Mouse (Mus musculus): ENCODE data around the gene Lrrfip1.

Lrrfip1 gene

GRCm38 (mm10) chr1:90998268-90998890 lies at the start of gene Lrrfip1:
Gene Lrrfip1 (plus strand): TSS chr1:90998737.
- in situ Hi-C loops (cut with MseI, MboI): no loop called here

- in situ Hi-C loops (cut with MseI, MboI): no loop called here
These were observed 49.2 kb upstream of the Lrrfip1 start for GRCm38 (mm10) chr1:90949309-90949708.

GRCm38 (mm10) chr1:90951670-90952069 lies 46.9 kb upstream of the Lrrfip1 start:
- in situ Hi-C loops (cut with MseI, MboI): loop anchor here in 1 of 2 experiments (10.0 kb wide), 1 partner anchor 47 kb away; no protein-coding TSS in a partner anchor

GRCm38 (mm10) chr1:90952808-90953207 lies 45.7 kb upstream of the Lrrfip1 start, which contains the start of gene Prlh:
Gene Prlh (plus strand): TSS chr1:90953108.
- in situ Hi-C loops (cut with MseI, MboI): loop anchor here in 1 of 2 experiments (10.0 kb wide), 1 partner anchor 48 kb away; no protein-coding TSS in a partner anchor

- in situ Hi-C loops (cut with MseI, MboI): loop anchor here in 1 of 2 experiments (10.0 kb wide), 1 partner anchor 49 kb away; no protein-coding TSS in a partner anchor
These were observed 44.8 kb upstream of the Lrrfip1 start for GRCm38 (mm10) chr1:90953688-90954087.

GRCm38 (mm10) chr1:90956245-90957096 lies 42.1 kb upstream of the Lrrfip1 start:
- in situ Hi-C loops (cut with MseI, MboI): loop anchor here in 1 of 2 experiments (5.0 to 10.0 kb wide), 2 partner anchors 52 to 309 kb away; no protein-coding TSS in a partner anchor

- in situ Hi-C loops (cut with MseI, MboI): no loop called here
These were observed 36.0 kb upstream of the Lrrfip1 start for GRCm38 (mm10) chr1:90962526-90962925.

- in situ Hi-C loops (cut with MseI, MboI): no loop called here
These were observed 35.5 kb upstream of the Lrrfip1 start for GRCm38 (mm10) chr1:90962994-90963393.

- in situ Hi-C loops (cut with MseI, MboI): loop anchor here in 1 of 2 experiments (5.0 kb wide), 2 partner anchors 50 to 135 kb away; no protein-coding TSS in a partner anchor
These were observed 31.0 kb upstream of the Lrrfip1 start for GRCm38 (mm10) chr1:90967583-90967982.

- in situ Hi-C loops (cut with MseI, MboI): loop anchor here in 1 of 2 experiments (5.0 kb wide), 2 partner anchors 49 to 134 kb away; no protein-coding TSS in a partner anchor
These were observed 29.9 kb upstream of the Lrrfip1 start for GRCm38 (mm10) chr1:90968649-90969048.

GRCm38 (mm10) chr1:90969347-90969784 lies 29.2 kb upstream of the Lrrfip1 start, which contains the start of gene Rab17:
Gene Rab17 (minus strand): TSS chr1:90969661.
- in situ Hi-C loops (cut with MseI, MboI): loop anchor here in 1 of 2 experiments (5.0 kb wide), 2 partner anchors 48 to 133 kb away; no protein-coding TSS in a partner anchor

- in situ Hi-C loops (cut with MseI, MboI): loop anchor here (5.0 to 10.0 kb wide), 3 partner anchors 47 to 132 kb away; no protein-coding TSS in a partner anchor
These were observed 28.6 kb upstream of the Lrrfip1 start for GRCm38 (mm10) chr1:90969881-90970390.

GRCm38 (mm10) chr1:90972911-90973573 lies 25.5 kb upstream of the Lrrfip1 start:
- in situ Hi-C loops (cut with MseI, MboI): loop anchor here in 1 of 2 experiments (10.0 kb wide), 1 partner anchor 122 kb away; no protein-coding TSS in a partner anchor

- in situ Hi-C loops (cut with MseI, MboI): loop anchor here in 1 of 2 experiments (10.0 kb wide), 1 partner anchor 121 kb away; no protein-coding TSS in a partner anchor
These were observed 25.0 kb upstream of the Lrrfip1 start for GRCm38 (mm10) chr1:90973574-90973911.

GRCm38 (mm10) chr1:90974906-90975649 lies 23.5 kb upstream of the Lrrfip1 start:
- in situ Hi-C loops (cut with MseI, MboI): loop anchor here in 1 of 2 experiments (10.0 kb wide), 1 partner anchor 120 kb away; no protein-coding TSS in a partner anchor

- in situ Hi-C loops (cut with MseI, MboI): loop anchor here in 1 of 2 experiments (10.0 kb wide), 1 partner anchor 119 kb away; no protein-coding TSS in a partner anchor
These were observed 22.6 kb upstream of the Lrrfip1 start for GRCm38 (mm10) chr1:90975960-90976359.

- in situ Hi-C loops (cut with MseI, MboI): no loop called here
These were observed 17.8 kb upstream of the Lrrfip1 start for GRCm38 (mm10) chr1:90980638-90981330.

- in situ Hi-C loops (cut with MseI, MboI): no loop called here
These were observed 17.2 kb upstream of the Lrrfip1 start for GRCm38 (mm10) chr1:90981346-90981745.

GRCm38 (mm10) chr1:90995916-90996315 lies 2.6 kb upstream of the Lrrfip1 start:
- in situ Hi-C loops (cut with MseI, MboI): no loop called here

Data from mouse trophoblast stem cell (cell line).